Mouse (Mus musculus) myocyte (in vitro differentiated cells): ENCODE measurements around the gene Ltbr.

Experiments
- CEBPB ChIP-seq: IDR thresholded peaks from 2 replicates; pipeline ENCODE4 v1.6.1; 2011; ENCODE audit warnings: mild to moderate bottlenecking, moderate library complexity; ENCODE audit not compliant: poor library complexity, insufficient read depth, severe bottlenecking
- MAX ChIP-seq: IDR thresholded peaks from one replicate; pipeline ENCODE4 v1.6.1; 2011; ENCODE audit warnings: low read depth, mild to moderate bottlenecking, control low read depth
- MYOD1 ChIP-seq, 3 experiments: IDR thresholded peaks; one replicate each; pipeline ENCODE4 v1.6.1; 2011; ENCODE audit warnings: control low read depth in 2 of 3, low read depth in 2 of 3, mild to moderate bottlenecking in 2 of 3, moderate library complexity in 1 of 3; ENCODE audit not compliant: insufficient read length in 2 of 3, control insufficient read depth in 1 of 3
- MYOG ChIP-seq, 3 experiments: IDR thresholded peaks; one replicate each; pipeline ENCODE4 v1.6.1; 2011; ENCODE audit warnings: control low read depth in 2 of 3, low read depth in 2 of 3, mild to moderate bottlenecking in 2 of 3; ENCODE audit not compliant: insufficient read length in 2 of 3, control insufficient read depth in 1 of 3, insufficient read depth in 1 of 3
- POLR2A ChIP-seq: IDR thresholded peaks from one replicate; pipeline ENCODE4 v1.6.1; 2011; ENCODE audit warnings: low read depth, mild to moderate bottlenecking, control low read depth, moderate library complexity; ENCODE audit not compliant: insufficient read length
- REST ChIP-seq: IDR thresholded peaks from one replicate; pipeline ENCODE4 v1.6.1; 2011; ENCODE audit warnings: mild to moderate bottlenecking, control low read depth, moderate library complexity; ENCODE audit not compliant: insufficient read depth, insufficient read length
- SRF ChIP-seq: IDR thresholded peaks from one replicate; pipeline ENCODE4 v1.6.1; 2011; ENCODE audit warnings: low read depth; ENCODE audit not compliant: control insufficient read depth, insufficient read length
- TCF12 ChIP-seq: IDR thresholded peaks from one replicate; pipeline ENCODE4 v1.6.1; 2011; ENCODE audit warnings: mild to moderate bottlenecking, control low read depth; ENCODE audit not compliant: poor library complexity, insufficient read depth, severe bottlenecking
- TCF3 ChIP-seq: IDR thresholded peaks from one replicate; pipeline ENCODE4 v1.6.1; 2011; ENCODE audit warnings: low read depth, control low read depth; ENCODE audit not compliant: insufficient read length
- USF1 ChIP-seq: IDR thresholded peaks from one replicate; pipeline ENCODE4 v1.6.1; 2011; ENCODE audit warnings: low read depth, mild to moderate bottlenecking, control low read depth, moderate library complexity

DNA sequence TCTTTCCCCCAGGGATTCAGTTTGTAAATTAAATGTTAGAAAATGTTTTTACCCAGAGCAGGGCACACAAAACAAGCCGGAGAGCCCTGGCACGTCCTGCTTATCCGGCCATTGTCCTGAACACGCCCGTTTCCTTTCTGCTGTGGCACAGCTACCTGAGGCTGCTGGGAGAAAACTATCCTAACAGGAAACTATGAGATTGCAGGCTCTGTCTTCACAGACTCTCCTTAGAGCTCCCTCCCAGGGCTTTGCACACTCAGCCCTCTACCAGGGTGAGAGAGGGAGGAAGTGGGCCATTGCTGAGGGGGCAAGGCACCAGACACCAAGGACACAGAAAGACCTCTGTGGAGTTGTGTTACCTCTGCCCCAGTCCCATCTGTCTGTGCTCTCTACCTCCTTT is 26.6 kb upstream of the Ltbr start:
- no peak for TF ChIP-seq POLR2A
- TF ChIP-seq MAX, result no peak
- no peak for TF ChIP-seq CEBPB
- no peak for TF ChIP-seq MYOD1 (IDR thresholded peaks at IDR 0.05; ENCODE audit: control insufficient read depth in 1 of 3, insufficient read length in 2 of 3, low read depth in 2 of 3)
- no peak for TF ChIP-seq TCF3
- TF ChIP-seq USF1, result no peak
- TF ChIP-seq REST, result no peak
- no peak for TF ChIP-seq MYOG (IDR thresholded peaks at IDR 0.05; ENCODE audit: control insufficient read depth in 1 of 3, insufficient read depth in 1 of 3, insufficient read length in 2 of 3, low read depth in 2 of 3)
- TF ChIP-seq TCF12, result no peak
- TF ChIP-seq SRF, result no peak
